Mouse (Mus musculus) thymus, adult 2 months (tissue): ENCODE data around the gene Samd4b. TPM values are rescaled to one million over a fixed set of nuclear protein-coding genes. Genes with fewer than 3 reads are reported as not detected.
"Not testable (repeated sequence)": the region's sequence is repeated elsewhere in the genome, so short reads cannot be mapped to it uniquely, and the experiment has no call there.

Source experiments
- DNase-seq: peaks from one replicate; pipeline ENCODE4 v3.0.0; 2021
- H3K27ac ChIP-seq: fragments of 200-500 bp; 2 replicates; pipeline ENCODE4 v1.5.1; 2012; ENCODE audit warnings: low read length, control low read depth; ENCODE audit not compliant: control insufficient read depth, insufficient read depth
- H3K27me3 ChIP-seq: fragments of 200-500 bp; 2 replicates; pipeline ENCODE4 v1.6.1; 2012; ENCODE audit warnings: mild to moderate bottlenecking, low read length, moderate library complexity, mixed read lengths; ENCODE audit not compliant: control insufficient read depth, insufficient read depth
- H3K36me3 ChIP-seq: fragments of 200-500 bp; 2 replicates; pipeline ENCODE4 v1.6.1; 2012; ENCODE audit warnings: mild to moderate bottlenecking, low read length, moderate library complexity; ENCODE audit not compliant: control insufficient read depth, insufficient read depth
- H3K4me1 ChIP-seq: fragments of 200-500 bp; replicated peaks from 2 replicates; pipeline ENCODE4 v1.6.1; 2012; ENCODE audit warnings: low read length; ENCODE audit not compliant: control insufficient read depth, insufficient read depth
- H3K4me3 ChIP-seq: fragments of 200-500 bp; 2 replicates; pipeline ENCODE4 v1.5.1; 2012; ENCODE audit warnings: mild to moderate bottlenecking, low read length, control low read depth, moderate library complexity; ENCODE audit not compliant: control insufficient read depth, insufficient read depth
- CTCF ChIP-seq: fragments of 200-500 bp; IDR thresholded peaks from 2 replicates; pipeline ENCODE4 v1.5.1; 2012; ENCODE audit warnings: mild to moderate bottlenecking, control low read depth, low read length, moderate library complexity, borderline replicate concordance; ENCODE audit not compliant: control insufficient read depth, poor library complexity, insufficient read depth; ENCODE audit errors: extremely low read depth
- POLR2A ChIP-seq: fragments of 200-500 bp; IDR thresholded peaks from 2 replicates; pipeline ENCODE4 v1.6.1; 2012; ENCODE audit warnings: mild to moderate bottlenecking, low read length, control low read depth, moderate library complexity; ENCODE audit not compliant: control insufficient read depth, poor library complexity, insufficient read depth; ENCODE audit errors: extremely low read depth
- WGBS: fragments of 180-500 bp; shearing (Covaris S2); methylation state at CpG from one replicate; pipeline ENCODE4 v1.1.7; 2018; 5-methylcytosine and 5-hydroxymethylcytosine counted together
- polyA plus RNA-seq: library from polyadenylated mRNA; depleted of rRNA; stranded (reverse); fragments of >200 nt; gene quantifications from 2 replicates; pipeline ENCODE4 v1.2.3, GENCODE M21; 2012

The Samd4b gene
- polyA plus RNA-seq, 1 experiment, result 118 TPM

GRCm38 (mm10) chr7:28631073-28631472, 33.1 kb upstream of the Samd4b start, which contains the start of gene Acp7:
Acp7 (minus strand) TSS chr7:28631332.
- Histone ChIP-seq H3K36me3 (no peaks in the 10 kb centered on the region), H3K4me3 (no peak within 1 kb of the TSS), H3K4me1 (no peaks in the 10 kb centered on the region), H3K27me3 (peaks cover 4% of the 10 kb centered on the region; the same call in 1 of the 2 replicates), H3K27ac (no peak within 1 kb of the TSS)
- 13% methylated on average over 10 of the region's 10 CpGs for WGBS
- no peak for TF ChIP-seq CTCF
- no peak for TF ChIP-seq POLR2A
- DNase-seq, result no peak

- H3K4me3 ChIP-seq, result no peak overlapping the region
- no peaks in the 10 kb centered on the region for H3K4me1 ChIP-seq
- no peaks in the 10 kb centered on the region; the same call in 1 of the 2 replicates for H3K27me3 ChIP-seq
- H3K36me3 ChIP-seq, result no peaks in the 10 kb centered on the region
- 68% methylated on average over 5 of the region's 5 CpGs for WGBS
- TF ChIP-seq POLR2A, result no peak
- no peak for TF ChIP-seq CTCF
- DNase-seq, result no peak
- no peak overlapping the region for H3K27ac ChIP-seq
Observed at GRCm38 (mm10) chr7:28624791-28625190, 26.8 kb upstream of the Samd4b start.

GRCm38 (mm10) chr7:28619098-28619715, 21.3 kb upstream of the Samd4b start:
- TF ChIP-seq CTCF (no peak), POLR2A (no peak)
- 80% methylated on average over 9 of the region's 9 CpGs for WGBS
- DNase-seq, result no peak

GRCm38 (mm10) chr7:28605951-28606350, 8.0 kb upstream of the Samd4b start:
- 79% methylated on average over 8 of the region's 8 CpGs for WGBS
- no peaks in the 10 kb centered on the region for H3K36me3 ChIP-seq
- H3K4me1 ChIP-seq, result no peaks in the 10 kb centered on the region
- H3K27ac ChIP-seq, result no peak overlapping the region
- no peak overlapping the region for H3K4me3 ChIP-seq
- TF ChIP-seq POLR2A (no peak), CTCF (no peak)
- H3K27me3 ChIP-seq, result no peaks in the 10 kb centered on the region
- DNase-seq, result no peak

More at GRCm38 (mm10) chr7:28619098-28619715, 21.3 kb upstream of the Samd4b start:
- Histone ChIP-seq H3K27ac (no peak overlapping the region), H3K27me3 (no peaks in the 10 kb centered on the region), H3K36me3 (no peaks in the 10 kb centered on the region), H3K4me1 (no peaks in the 10 kb centered on the region), H3K4me3 (no peak overlapping the region)

- H3K36me3 ChIP-seq, H3K4me1 ChIP-seq, H3K4me3 ChIP-seq, H3K27me3 ChIP-seq, DNase-seq, H3K27ac ChIP-seq: not testable (repeated sequence)
- whole genome bisulfite sequencing, result 84% methylated on average over 2 of the region's 2 CpGs
Observed at GRCm38 (mm10) chr7:28603788-28604187, 5.8 kb upstream of the Samd4b start.

GRCm38 (mm10) chr7:28603136-28603535, 5.2 kb upstream of the Samd4b start:
- TF ChIP-seq POLR2A, result no peak
- TF ChIP-seq CTCF, result no peak
- no peak overlapping the region for H3K27ac ChIP-seq
- no peaks in the 10 kb centered on the region for H3K4me1 ChIP-seq
- no peaks in the 10 kb centered on the region for H3K27me3 ChIP-seq
- DNase-seq, result no peak
- WGBS, result 92% methylated on average over 5 of the region's 5 CpGs
- no peak overlapping the region for H3K4me3 ChIP-seq
- H3K36me3 ChIP-seq, result no peaks in the 10 kb centered on the region

- peak; percentile 49 for DNase-seq
- WGBS, result 48% methylated on average over 7 of the region's 7 CpGs
- Histone ChIP-seq H3K27me3 (no peaks in the 10 kb centered on the region), H3K36me3 (no peaks in the 10 kb centered on the region), H3K4me1 (peaks cover 9% of the 10 kb centered on the region), H3K27ac (no peak overlapping the region), H3K4me3 (no peak overlapping the region)
- TF ChIP-seq POLR2A, result no peak
- TF ChIP-seq CTCF, result no peak
Observed at GRCm38 (mm10) chr7:28601668-28602067, 3.7 kb upstream of the Samd4b start.
